Mouse (Mus musculus) heart, postnatal 10 days (tissue): ENCODE data around the gene P3h1. TPM values are rescaled to one million over a fixed set of nuclear protein-coding genes. Genes with fewer than 3 reads are reported as not detected.

Experiments used
- DNase-seq, 2 experiments: peaks; one replicate each; pipeline ENCODE4 v3.0.0; 2021
- intact Hi-C: fragments of 180-260 bp; cut with DNase I; formaldehyde crosslinking; loops from one replicate; pipeline ENCODE4 v1.15.1; 2025
- total RNA-seq, 2 experiments: library from RNA; stranded (reverse); gene quantifications; 2 replicates each; pipeline ENCODE4 v1.2.3; 2021

P3h1 gene
- total RNA-seq: 10 to 100 TPM; 23.5 to 24.7 TPM

DNA sequence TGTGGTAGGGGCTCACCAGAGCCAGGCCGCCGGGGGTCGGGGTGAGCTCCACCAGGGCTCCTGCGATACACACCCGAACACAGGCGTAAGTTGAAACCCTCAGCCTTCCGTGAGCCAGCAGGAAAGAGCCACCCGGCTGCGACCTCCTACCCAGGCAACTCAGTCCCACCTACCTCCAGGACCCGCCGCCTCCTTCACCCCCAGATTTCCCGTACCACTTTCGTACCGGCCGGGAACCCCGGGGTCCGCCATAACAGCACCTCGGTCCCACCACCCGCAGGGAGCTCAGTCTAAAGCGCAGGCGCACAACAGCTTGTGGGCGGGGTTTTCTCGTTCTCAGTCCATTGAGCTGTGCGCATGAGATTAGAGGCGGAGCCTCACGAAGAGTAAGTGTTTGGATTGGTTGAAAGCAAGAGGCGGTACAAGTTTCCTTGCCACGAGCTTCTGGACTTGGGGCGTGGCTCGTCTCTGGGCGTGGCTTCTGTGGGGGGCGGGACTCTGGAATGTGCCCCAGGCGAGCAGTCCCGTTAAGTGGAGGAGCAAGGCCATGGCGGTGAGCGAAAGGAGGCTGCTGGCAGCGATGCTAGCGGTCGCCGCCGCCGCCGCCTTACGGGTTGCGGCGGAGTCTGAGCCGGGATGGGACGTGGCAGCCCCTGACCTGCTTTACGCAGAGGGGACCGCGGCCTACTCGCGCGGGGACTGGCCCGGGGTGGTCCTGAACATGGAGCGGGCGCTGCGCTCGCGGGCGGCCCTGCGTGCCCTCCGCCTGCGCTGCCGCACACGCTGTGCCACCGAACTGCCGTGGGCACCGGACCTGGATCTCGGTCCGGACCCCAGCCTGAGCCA, at the start of gene P3h1, which contains the start of gene AU022252:
Gene P3h1 (plus strand): TSS at position 506 of the 846 bp plus-strand sequence.
Gene AU022252 (minus strand): TSS at position 303 of the 846 bp plus-strand sequence.
- intact Hi-C loops: loop anchor here (2.0 kb wide), 1 partner anchor 54 kb away; no protein-coding TSS in a partner anchor
- DNase-seq: peak; percentile 100

GRCm38 (mm10) chr4:119183525-119183924, 49.2 kb upstream of the P3h1 start:
- no peak for DNase-seq
- intact Hi-C loops: no loop called here

GRCm38 (mm10) chr4:119185771-119186170, 46.9 kb upstream of the P3h1 start:
- no peak for DNase-seq
- intact Hi-C loops: no loop called here

DNA sequence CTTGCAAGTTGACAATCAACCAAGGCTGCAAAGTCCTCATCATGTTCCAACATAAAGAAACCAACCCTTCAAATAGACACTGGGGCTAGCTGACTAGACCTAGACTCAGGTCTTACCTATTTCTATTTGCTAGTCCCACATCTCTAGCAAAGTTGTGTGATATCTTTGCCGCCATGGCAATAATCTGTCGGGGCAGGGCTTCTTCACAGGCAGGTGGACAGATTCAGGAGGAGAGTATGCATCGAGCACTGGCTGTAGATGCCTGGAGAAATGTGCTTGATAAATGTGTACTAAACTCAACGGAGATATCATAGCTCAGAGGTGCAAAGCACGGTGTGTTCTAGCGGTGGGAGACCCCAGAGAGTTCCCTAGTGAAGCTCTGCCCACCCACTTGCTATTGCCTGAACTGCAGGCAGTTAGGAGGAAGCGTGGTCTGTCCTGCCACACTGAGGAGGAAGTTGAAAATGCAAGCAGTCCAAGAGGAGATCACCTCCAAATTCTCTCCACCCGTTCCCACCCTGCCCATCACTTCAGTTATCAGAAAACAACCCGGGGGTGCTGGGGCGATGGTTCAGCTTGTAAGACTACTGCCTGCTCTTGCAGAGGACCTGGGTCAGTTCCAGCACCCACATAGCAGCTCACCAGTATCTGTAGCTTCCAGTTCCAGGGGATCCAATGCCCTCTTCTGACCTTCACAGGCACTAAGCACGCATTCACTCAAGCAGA, 44.5 kb upstream of the P3h1 start:
- peak; percentile 19 to 25 for DNase-seq
- intact Hi-C loops: no loop called here

DNA sequence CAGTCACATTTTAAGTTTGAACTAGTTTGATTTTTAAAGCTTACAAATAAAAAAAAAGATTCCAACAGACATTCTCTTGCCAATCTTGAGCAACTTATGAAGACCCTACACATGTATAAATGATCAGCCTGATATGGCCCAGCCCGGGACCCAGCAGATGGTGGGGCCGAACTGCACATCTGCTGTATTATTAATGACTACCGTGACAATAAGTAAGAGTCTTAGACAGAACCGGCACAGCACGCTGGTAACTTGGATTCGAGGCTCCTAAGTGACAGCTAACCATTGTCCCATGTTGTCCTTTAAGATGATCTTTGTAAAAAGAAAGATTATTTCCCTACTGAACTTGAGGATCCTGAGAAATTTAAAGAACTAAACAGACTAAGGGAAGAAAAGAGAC, 43.3 kb upstream of the P3h1 start:
- DNase-seq: no peak
- intact Hi-C loops: no loop called here

DNA sequence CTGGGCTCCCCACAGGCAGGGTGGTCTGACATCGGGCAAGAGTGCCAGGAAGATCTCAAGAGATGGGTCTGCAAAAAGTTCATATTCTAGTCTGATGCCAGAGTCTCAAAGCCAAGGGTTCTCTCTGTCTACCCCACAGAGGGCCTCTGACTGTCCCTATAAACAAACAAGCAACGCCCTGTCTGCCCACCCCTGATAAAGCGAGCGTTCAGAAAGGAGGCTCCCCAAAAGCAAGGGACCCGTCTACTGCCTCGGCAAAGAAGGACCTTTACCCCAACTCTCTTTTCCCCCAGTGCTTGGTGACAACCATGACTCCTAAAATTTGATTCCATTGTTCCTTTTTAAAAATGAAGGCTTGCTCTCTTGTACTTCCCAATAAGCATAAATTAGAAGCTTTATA, 42.9 kb upstream of the P3h1 start, which contains the start of gene Ermap:
Gene Ermap (minus strand): TSS at position 148 of the 400 bp plus-strand sequence.
- intact Hi-C loops: no loop called here
- DNase-seq: no peak

DNA sequence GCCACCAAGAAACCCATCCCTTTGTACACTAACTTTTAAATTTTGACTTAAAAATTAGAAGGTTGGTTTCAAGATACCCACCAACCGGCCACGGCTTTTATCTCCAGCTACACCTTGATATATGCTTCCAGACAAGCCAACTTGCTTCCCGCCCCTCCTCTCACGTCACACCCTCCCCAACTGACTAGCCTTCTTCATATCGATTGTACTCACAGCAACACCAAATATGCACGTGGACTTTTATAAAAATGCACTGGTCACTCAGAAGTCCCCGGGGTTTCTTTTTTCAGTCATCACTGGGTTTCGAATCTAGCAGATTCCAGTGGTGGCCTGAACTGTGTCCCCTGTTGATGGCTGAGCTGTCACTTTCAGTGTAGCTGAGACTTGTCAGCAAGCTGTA, 42.1 kb upstream of the P3h1 start:
- no peak for DNase-seq
- intact Hi-C loops: no loop called here

DNA sequence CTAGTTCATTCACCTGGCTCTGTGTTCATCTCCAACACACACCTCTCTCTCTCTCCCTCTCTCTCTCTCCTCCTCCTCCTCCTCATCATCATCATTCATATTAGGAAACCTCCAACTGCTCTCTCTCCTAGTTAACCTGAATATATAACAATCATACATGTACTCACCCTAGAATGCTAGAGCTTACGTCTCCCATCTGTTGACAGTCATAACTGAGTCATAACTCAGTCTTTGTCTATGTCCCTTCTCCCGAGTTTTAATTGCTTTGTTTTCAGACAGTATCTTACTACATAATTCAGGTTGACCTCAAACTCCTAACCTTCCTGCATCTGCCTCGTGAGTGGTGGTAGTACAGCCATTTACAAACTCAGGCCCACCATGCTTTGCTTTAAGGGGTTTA, 41.4 kb upstream of the P3h1 start:
- no peak for DNase-seq
- intact Hi-C loops: no loop called here

DNA sequence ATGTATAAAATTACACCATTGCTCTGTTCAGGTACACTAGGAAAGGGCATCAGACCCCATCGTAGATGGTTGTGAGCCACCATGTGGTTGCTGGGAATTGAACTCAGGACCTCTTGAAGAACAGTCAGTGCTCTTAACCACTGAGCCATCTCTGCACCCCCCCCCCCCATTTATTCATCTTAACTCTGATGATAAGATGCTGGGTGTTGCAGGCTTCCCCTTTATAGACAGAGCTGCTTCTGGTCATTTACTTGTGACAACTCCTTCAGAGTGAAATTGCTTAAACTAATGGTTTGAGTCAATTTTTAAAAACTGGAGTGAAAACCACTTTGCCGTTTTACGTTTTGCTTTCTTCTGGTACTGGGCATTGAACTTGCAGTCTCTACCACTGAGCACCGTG, 40.0 kb upstream of the P3h1 start:
- DNase-seq: no peak
- intact Hi-C loops: no loop called here

- intact Hi-C loops: loop anchor here (2.0 kb wide), 1 partner anchor 20 kb away; the partner anchor contains the start of gene Zfp691
- peak; percentile 87 to 93 for DNase-seq
Measured at GRCm38 (mm10) chr4:119194909-119195581, 37.7 kb upstream of the P3h1 start, which contains the start of gene Svbp. TSS of gene Svbp (plus strand) at chr4:119195306.

DNA sequence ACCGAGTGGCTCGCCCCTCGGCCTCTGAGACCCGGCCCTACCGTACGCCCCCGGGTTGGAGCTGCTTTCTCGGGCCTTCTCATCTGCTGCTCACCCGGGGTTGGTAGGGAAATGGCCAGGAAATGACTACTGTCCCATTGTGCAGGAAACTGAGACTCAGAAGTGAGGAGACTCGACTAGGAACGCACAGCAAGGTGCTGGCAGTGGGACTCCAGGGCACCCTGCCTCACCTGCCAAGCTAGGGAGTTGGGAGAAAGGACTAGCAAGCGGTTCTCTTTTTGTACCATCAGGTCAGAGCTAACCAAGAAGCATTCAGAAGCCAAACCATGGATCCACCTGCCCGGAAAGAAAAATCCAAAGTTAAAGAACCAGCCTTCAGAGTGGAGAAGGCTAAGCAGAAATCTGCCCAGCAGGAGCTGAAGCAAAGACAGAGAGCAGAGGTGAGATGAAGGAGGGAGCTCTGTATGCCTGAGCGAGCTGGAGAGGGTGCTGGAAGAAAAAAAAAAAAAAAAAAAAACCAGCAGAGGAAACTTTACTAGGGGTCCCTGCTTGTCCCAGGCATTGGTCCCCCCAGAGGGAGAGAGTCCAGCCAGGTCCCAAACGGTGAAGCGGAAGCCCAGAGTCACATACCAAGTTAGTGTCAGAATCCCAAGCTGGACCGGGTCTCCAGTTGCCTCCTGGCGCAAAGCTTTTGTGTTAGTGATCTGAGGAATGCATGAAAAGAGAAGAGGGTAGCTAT, 37.0 kb upstream of the P3h1 start:
- DNase-seq: no peak
- intact Hi-C loops: loop anchor here (2.0 kb wide), 1 partner anchor 21 kb away; the partner anchor contains the start of gene Zfp691

DNA sequence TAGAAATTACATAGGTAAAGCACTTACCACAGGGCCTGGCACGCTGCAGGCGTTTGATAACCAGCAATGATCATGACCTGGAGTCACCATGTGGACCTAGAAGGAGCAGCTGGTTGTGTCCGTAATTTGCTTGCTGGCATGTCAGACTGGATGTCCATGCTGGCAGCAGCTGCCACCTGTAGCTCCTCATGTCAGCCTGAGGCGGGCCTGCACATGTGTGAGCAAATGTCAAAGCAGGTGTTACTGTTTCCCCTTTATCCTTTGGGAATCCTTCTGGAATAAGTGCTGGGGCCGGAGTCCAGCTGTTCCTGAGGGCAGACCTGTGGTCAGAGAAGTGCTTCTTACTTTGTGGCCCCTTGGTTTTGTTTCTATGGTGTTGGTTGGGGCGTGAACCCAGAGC, 34.6 kb upstream of the P3h1 start:
- intact Hi-C loops: loop anchor here (2.0 kb wide), 1 partner anchor 25 kb away; no protein-coding TSS in a partner anchor
- no peak for DNase-seq

DNA sequence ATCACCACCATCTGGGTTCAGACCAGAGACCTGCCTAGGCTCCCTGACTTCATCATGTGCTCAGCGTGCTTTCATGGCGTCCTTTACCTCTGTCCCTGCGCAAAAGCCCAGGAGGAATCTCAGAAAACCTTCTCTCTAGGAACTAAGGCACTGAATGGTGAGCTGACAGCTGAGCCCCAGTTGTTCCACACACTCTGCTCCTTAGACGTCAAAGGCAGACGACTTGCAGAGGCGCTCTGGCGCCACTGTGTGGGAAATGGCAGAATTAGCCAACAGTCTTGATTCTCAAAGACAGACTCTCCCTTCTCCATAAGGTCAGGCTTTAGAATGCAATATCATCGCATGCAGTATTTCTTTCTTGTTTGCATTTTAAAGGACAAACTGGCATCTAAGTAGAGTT, 28.0 kb upstream of the P3h1 start:
- intact Hi-C loops: loop anchor here (1.0 to 2.0 kb wide), 2 partner anchors 46 to 199 kb away; no protein-coding TSS in a partner anchor
- peak; percentile 65 to 75 for DNase-seq

DNA sequence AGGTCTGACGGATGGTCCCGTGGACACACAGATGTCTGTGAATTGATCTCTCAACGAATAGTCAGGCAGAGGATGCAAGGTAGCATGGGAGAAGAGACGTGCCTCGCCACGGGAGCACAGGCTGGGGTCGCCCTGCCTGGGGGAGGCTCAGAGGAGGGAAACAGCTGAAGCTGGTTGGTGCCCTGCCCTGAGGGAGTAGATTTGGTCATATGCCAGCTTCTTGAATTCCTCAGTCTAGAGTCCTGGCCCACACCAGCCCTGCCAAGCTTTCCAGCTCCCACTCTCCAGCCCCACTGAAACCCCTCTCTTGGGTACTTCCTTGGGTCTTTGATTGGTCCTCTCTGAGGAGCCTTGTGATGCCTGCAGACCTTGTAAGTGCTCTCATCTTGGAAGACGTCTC, 16.0 kb upstream of the P3h1 start:
- intact Hi-C loops: no loop called here
- no peak for DNase-seq

GRCm38 (mm10) chr4:119218169-119218568, 14.5 kb upstream of the P3h1 start, which contains the start of gene Tmem269:
TSS of gene Tmem269 (minus strand) at chr4:119218217.
- intact Hi-C loops: no loop called here
- DNase-seq: no peak

DNA sequence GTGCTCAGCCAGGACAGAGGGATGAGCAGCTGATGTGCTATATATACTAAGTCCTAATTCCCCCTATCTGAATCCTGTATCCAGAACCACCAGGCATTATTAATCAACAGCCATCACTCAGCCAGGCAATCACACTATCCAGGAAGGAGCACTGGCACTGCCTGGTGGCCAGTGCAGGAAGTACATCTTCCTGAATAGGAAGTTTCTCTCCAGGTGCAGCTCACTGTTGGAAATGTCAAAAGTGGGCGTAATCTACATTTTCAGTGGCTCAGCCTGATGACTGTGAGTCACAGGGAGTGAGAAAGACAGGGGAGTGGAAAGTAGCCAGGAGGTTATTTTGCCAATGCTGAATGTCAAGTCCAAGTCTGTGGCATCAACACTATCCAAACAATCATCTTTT, 9.0 kb upstream of the P3h1 start:
- no peak for DNase-seq
- intact Hi-C loops: loop anchor here (2.0 kb wide), 1 partner anchor 25 kb away; no protein-coding TSS in a partner anchor

DNA sequence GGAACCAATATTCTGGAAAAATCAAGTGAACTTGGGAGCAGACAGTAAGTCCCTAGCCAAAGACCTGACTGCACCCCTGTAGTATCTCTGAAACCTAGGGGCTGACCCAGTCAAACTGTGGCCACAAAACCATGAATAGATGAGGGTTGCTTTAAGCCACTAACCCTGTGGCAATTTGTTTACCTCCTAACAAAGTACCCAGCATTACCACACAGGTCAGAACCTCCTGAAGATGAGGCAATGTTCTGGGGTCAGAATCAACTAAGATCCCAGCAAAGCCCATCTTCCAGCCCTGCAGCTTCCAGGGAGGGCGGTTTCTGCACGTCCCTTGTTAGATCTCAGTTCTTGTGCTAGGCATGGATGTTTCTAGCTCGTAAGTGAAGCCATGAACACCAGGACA, 8.2 kb upstream of the P3h1 start:
- no peak for DNase-seq
- intact Hi-C loops: no loop called here

- intact Hi-C loops: no loop called here
- no peak for DNase-seq
Measured at GRCm38 (mm10) chr4:119225719-119226118, 7.0 kb upstream of the P3h1 start.

DNA sequence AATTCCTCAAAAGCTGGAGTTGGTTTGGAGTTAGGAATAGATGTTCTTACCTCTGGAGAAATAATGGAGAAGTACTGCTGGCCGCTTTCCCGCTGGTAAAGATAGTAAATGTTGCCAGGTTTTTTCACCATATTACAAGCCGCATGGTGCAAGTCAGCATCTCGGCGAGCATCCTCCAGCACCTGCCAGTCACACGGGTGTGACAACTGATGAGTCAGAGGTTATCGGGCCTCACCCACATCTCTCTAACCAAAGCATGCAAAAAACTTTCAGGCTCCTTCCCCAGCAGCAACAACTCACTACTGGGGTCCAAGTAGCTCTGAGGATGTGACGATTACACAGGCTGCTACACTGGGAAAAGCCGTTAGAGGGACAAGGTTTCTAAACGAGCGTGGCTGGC, 6.0 kb upstream of the P3h1 start:
- DNase-seq: no peak
- intact Hi-C loops: no loop called here
